Mouse (Mus musculus) intestine, embryonic 16.5 days (tissue): ENCODE data around the gene Tln2. TPM values are rescaled to one million over a fixed set of nuclear protein-coding genes. Genes with fewer than 3 reads are reported as not detected.
A peak's percentile ranks its signal among the peaks of the same experiment; 100 is the strongest.
"Not testable (repeated sequence)": the region's sequence is repeated elsewhere in the genome, so short reads cannot be mapped to it uniquely, and the experiment has no call there.

ENCODE experiments used
- ATAC-seq: fragments of 200-750 bp; cut with Nextera tagmentation; 2 replicates; pipeline ENCODE4 v1.8.0; 2017; ENCODE audit warnings: moderate TSS enrichment, moderate library complexity
- H3K27ac ChIP-seq: fragments of 300-500 bp; sonication (generic); 2 replicates; pipeline ENCODE4 v1.5.1; 2014; ENCODE audit warnings: mild to moderate bottlenecking, low read length
- H3K27me3 ChIP-seq: fragments of 300-500 bp; sonication (generic); replicated peaks from 2 replicates; pipeline ENCODE4 v1.6.1; 2014; ENCODE audit warnings: low read length, control low read depth, mixed read lengths; ENCODE audit not compliant: control insufficient read depth, insufficient read depth
- H3K36me3 ChIP-seq: fragments of 300-500 bp; sonication (generic); 2 replicates; pipeline ENCODE4 v1.6.1; 2014; ENCODE audit warnings: low read length, control low read depth; ENCODE audit not compliant: control insufficient read depth, insufficient read depth
- H3K4me1 ChIP-seq: fragments of 300-500 bp; sonication (generic); 2 replicates; pipeline ENCODE4 v1.6.1; 2014; ENCODE audit warnings: low read length, control low read depth, mixed read lengths; ENCODE audit not compliant: control insufficient read depth, insufficient read depth
- H3K4me2 ChIP-seq: fragments of 300-500 bp; sonication (generic); 2 replicates; pipeline ENCODE4 v1.6.1; 2014; ENCODE audit warnings: low read depth, low read length, control low read depth
- H3K4me3 ChIP-seq: fragments of 300-500 bp; sonication (generic); 2 replicates; pipeline ENCODE4 v1.5.1; 2014; ENCODE audit warnings: mild to moderate bottlenecking, low read length
- H3K9ac ChIP-seq: fragments of 300-500 bp; sonication (generic); 2 replicates; pipeline ENCODE4 v1.6.1; 2014; ENCODE audit warnings: low read depth, low read length
- H3K9me3 ChIP-seq: fragments of 300-500 bp; sonication (generic); 2 replicates; pipeline ENCODE4 v1.6.1; 2016; ENCODE audit warnings: low read length, control low read depth; ENCODE audit not compliant: control insufficient read depth
- WGBS: fragments of 180-500 bp; shearing (Covaris S2); extraction: QIAGEN DNeasy Blood & Tissue Kit; methylation state at CpG from one replicate; pipeline ENCODE4 v1.1.7; 2014; 5-methylcytosine and 5-hydroxymethylcytosine counted together
- polyA plus RNA-seq: library from polyadenylated mRNA; unstranded; fragments of >200 nt; fragmentation: Nextera tagmentation; extraction: Ambion mirVana; gene quantifications from 2 replicates; pipeline ENCODE4 v1.2.1, GENCODE M21; 2015

Gene Tln2
- polyA plus RNA-seq, 1 experiment from 2014 or later: 19.8 TPM

DNA sequence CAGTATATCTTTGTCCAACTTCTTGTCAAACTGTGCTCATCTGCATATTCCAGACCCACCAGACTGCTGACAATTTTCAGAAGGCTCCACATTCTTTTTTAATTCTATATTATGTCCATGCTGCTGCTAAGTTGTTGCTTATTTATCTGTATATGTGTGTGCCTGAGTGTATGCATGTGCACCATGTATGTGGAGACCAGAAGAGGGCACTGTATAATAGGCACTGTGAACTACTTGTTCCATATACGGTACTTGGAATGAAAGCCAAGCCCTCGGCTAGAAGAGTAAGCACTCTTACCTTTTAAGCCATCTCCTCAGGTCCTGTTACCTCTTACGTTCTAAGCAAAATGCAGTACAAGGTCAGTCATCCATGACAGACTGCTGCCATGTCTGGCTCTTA, 274.0 kb downstream of the Tln2 start:
- H3K27ac ChIP-seq: no peak overlapping the region

GRCm38 (mm10) chr9:67281812-67282211, 277.7 kb downstream of the Tln2 start:
- H3K27ac ChIP-seq: no peak overlapping the region
- peaks cover 6% of the 10 kb centered on the region for H3K4me1 ChIP-seq
- no peak for ATAC-seq
- H3K36me3 ChIP-seq: no peaks in the 10 kb centered on the region
- no peak overlapping the region for H3K4me3 ChIP-seq
- no peaks in the 10 kb centered on the region for H3K27me3 ChIP-seq
- no peaks in the 10 kb centered on the region for H3K9me3 ChIP-seq
- H3K9ac ChIP-seq: no peak overlapping the region
- WGBS: 67% methylated on average over 6 of the region's 6 CpGs
- no peak overlapping the region for H3K4me2 ChIP-seq

More for the DNA sequence above, 274.0 kb downstream of the Tln2 start:
- H3K4me2 ChIP-seq: no peak overlapping the region
- no peak for ATAC-seq
- peaks cover 6% of the 10 kb centered on the region for H3K4me1 ChIP-seq
- no peak overlapping the region for H3K4me3 ChIP-seq
- no peaks in the 10 kb centered on the region for H3K27me3 ChIP-seq
- no peaks in the 10 kb centered on the region for H3K9me3 ChIP-seq
- H3K36me3 ChIP-seq: no peaks in the 10 kb centered on the region
- WGBS: 71% methylated on average over 3 of the region's 3 CpGs
- no peak overlapping the region for H3K9ac ChIP-seq

GRCm38 (mm10) chr9:67280311-67280710, 279.2 kb downstream of the Tln2 start:
- not testable (repeated sequence) for H3K27me3 ChIP-seq, H3K4me2 ChIP-seq, H3K9ac ChIP-seq, H3K4me1 ChIP-seq, H3K36me3 ChIP-seq, H3K9me3 ChIP-seq, ATAC-seq, H3K27ac ChIP-seq, H3K4me3 ChIP-seq

GRCm38 (mm10) chr9:67276446-67276845, 283.1 kb downstream of the Tln2 start:
- H3K4me3 ChIP-seq: no peak overlapping the region
- no peak for ATAC-seq
- H3K27ac ChIP-seq: no peak overlapping the region
- no peaks in the 10 kb centered on the region for H3K27me3 ChIP-seq
- no peaks in the 10 kb centered on the region for H3K9me3 ChIP-seq
- no peak overlapping the region for H3K4me2 ChIP-seq
- H3K4me1 ChIP-seq: no peaks in the 10 kb centered on the region
- no peak overlapping the region for H3K9ac ChIP-seq
- no peaks in the 10 kb centered on the region for H3K36me3 ChIP-seq
- WGBS: 88% methylated on average over 6 of the region's 6 CpGs

GRCm38 (mm10) chr9:67274296-67274695, 285.2 kb downstream of the Tln2 start:
- ATAC-seq: no peak

DNA sequence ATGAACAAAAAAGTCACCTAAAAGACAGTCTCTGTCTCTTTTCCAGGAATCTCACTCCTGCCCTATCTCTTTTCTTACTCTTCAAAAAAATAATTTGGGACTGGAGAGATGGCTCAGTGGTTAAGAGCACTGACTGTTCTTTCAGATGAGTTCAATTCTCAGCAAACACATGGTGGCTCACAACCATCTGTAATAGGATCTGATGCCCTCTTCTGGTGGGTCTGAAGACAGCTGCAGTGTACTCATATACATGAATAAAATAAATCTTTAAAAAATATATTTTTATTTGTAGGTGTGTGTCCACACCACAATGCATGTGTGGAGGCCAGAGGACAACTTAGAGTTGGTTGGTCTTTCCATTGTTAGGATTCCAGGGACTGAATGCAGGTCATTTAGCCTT, 286.1 kb downstream of the Tln2 start:
- Histone ChIP-seq H3K4me2 (no peak overlapping the region), H3K36me3 (no peaks in the 10 kb centered on the region), H3K27ac (no peak overlapping the region), H3K9me3 (no peaks in the 10 kb centered on the region), H3K4me1 (0 out of 2 replicates have a peak, but pooled peaks cover 10% of the 10 kb centered on the region), H3K27me3 (no peaks in the 10 kb centered on the region), H3K9ac (no peak overlapping the region), H3K4me3 (no peak overlapping the region)
- ATAC-seq: no peak

More at GRCm38 (mm10) chr9:67274296-67274695, 285.2 kb downstream of the Tln2 start:
- Histone ChIP-seq H3K4me3 (no peak overlapping the region), H3K27ac (no peak overlapping the region), H3K9me3 (no peaks in the 10 kb centered on the region), H3K36me3 (no peaks in the 10 kb centered on the region), H3K9ac (no peak overlapping the region), H3K4me1 (0 out of 2 replicates have a peak, but pooled peaks cover 10% of the 10 kb centered on the region), H3K4me2 (no peak overlapping the region), H3K27me3 (no peaks in the 10 kb centered on the region)
- 47% methylated on average over 3 of the region's 3 CpGs for WGBS

GRCm38 (mm10) chr9:67270734-67271133, 288.8 kb downstream of the Tln2 start:
- H3K36me3 ChIP-seq: no peaks in the 10 kb centered on the region
- H3K4me1 ChIP-seq: peaks cover 12% of the 10 kb centered on the region; the same call in 1 of the 2 replicates
- no peak overlapping the region for H3K4me2 ChIP-seq
- no peak for ATAC-seq
- H3K9ac ChIP-seq: no peak overlapping the region
- no peak overlapping the region for H3K4me3 ChIP-seq
- H3K27me3 ChIP-seq: no peaks in the 10 kb centered on the region
- H3K9me3 ChIP-seq: no peaks in the 10 kb centered on the region
- H3K27ac ChIP-seq: 0 out of 2 replicates have a peak overlapping the region, but pooled peaks have one; percentile 9
- WGBS: 71% methylated on average over 7 of the region's 7 CpGs

GRCm38 (mm10) chr9:67270061-67270595, 289.4 kb downstream of the Tln2 start:
- Histone ChIP-seq H3K9ac (no peak overlapping the region), H3K27me3 (no peaks in the 10 kb centered on the region), H3K36me3 (no peaks in the 10 kb centered on the region), H3K4me3 (no peak overlapping the region), H3K4me2 (no peak overlapping the region), H3K9me3 (no peaks in the 10 kb centered on the region), H3K27ac (peak overlapping the region; percentile 26; the same call in 1 of the 2 replicates), H3K4me1 (peaks cover 18% of the 10 kb centered on the region)
- WGBS: 65% methylated on average over 7 of the region's 7 CpGs
- ATAC-seq: no peak

DNA sequence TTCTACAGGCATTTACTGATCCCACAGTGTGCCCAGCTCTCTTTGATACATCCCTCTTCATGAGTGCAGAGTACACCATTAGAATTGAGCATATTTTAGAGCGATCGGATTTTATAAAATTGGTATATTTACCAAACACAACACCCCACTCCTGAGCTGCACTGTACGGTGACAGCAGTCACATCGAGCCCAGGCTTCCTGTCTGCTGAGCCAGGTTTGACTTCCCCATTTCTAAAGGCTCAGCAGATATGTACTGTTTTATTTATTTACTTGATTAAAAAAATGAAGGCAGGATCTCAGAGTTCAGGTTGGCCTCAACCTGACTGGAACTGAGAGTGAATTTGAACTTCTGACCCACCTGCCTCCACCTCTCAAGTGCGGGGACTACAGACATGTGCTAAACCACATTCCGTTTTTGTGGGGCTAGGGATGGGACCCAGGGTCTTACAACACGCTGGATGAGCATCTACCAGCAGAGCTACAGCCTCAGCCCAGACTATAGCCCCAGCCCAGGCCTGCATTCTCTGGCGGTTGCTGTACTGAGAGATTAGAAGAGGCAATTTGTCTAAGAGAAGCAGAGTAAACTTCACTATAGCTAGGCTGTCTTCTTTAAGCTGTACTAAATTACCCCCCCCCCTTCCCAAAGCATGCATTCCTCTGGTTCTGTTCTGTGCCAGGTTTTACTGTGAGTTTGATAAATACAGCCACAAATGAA, 292.1 kb downstream of the Tln2 start:
- Histone ChIP-seq H3K4me1 (peaks cover 22% of the 10 kb centered on the region), H3K4me3 (no peak overlapping the region), H3K27me3 (no peaks in the 10 kb centered on the region), H3K27ac (no peak overlapping the region), H3K9ac (no peak overlapping the region), H3K4me2 (no peak overlapping the region), H3K36me3 (no peaks in the 10 kb centered on the region), H3K9me3 (no peaks in the 10 kb centered on the region)
- ATAC-seq: peak; percentile 47
- 71% methylated on average over 8 of the region's 8 CpGs for WGBS
